Mouse (Mus musculus): ENCODE measurements at regions not wholly inside any gene's neighbourhood (a gene's known extent, or its start where the extent isn't known, plus 50 kb on each side); places are given as distances from the start of the nearest gene placed in this dataset.

DNA sequence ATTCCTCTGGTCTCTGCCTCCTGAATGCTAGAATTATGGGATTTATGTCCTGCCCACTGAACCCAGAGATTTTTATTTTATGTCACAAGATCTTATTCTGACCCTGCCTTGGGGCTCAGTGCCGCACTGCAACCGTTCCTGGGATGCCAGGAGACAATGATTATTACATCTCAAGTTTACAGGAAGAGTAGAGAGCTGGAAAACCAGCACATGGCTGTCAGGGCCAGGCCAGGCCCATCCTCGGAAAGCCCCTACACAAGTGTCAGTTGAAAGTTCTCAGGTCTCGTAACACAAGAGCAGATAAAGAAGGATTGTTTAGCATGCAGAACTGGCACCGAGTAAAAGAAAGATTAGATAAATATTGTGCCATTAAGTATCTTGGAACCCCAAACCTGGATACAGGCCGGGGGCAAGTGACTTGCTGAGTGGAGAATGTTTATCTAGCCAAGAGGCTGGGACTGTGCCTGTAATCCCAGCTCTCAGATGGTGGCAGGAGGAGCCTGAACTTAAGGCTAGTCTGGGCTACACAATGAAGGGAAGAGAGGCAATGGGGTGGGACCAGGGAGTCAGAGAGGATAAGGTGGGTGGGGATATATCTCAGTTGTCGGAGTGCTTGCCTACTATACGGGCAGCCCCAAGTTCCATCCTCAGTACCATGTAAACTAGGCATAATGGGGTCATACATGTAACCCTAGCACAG, 132.3 kb downstream of the Cd24a start:
- no peak for DNase-seq
- intact Hi-C loops (cut with DNase I) = no loop called here

DNA sequence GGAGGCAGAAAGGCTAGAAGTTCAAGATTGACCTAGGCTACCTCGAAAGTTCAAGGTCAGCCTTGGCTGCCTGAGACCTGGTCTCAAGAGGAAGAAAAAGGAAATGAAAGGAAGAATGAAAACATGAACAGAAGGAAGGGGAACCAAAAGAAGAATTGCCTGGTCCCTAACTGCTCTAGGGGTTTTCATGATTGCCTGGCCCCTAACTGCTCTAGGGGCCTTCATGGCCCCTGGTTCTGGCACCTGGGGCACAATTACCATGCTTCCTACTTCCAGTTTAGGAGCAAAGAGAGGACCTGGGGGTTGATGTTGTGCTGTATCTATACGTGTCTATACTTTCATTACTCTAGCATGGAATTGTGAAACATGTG, 132.8 kb downstream of the Cd24a start:
- DNase-seq = no peak
- intact Hi-C loops (cut with DNase I) = no loop called here

DNA sequence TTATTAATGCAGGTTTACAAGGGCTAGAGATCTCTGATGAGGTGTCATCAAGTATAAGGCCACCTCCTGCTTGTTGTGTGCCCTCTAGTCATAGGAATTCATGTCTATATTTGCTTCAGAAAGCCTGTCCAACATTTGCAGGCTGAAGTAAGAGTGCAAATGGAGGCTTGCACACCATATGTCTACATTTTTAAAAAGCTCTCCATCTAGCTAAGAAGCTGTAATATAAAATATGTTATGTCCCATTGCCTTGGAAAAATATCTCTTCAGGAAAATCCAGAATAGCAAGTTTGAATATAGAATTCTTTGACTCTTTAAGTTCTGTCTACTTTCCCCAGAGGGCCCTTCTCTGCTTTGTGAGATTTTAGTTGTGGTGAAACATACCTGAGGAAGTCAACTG, 134.6 kb downstream of the Cd24a start:
- no peak for DNase-seq
- intact Hi-C loops (cut with DNase I) = no loop called here

DNA sequence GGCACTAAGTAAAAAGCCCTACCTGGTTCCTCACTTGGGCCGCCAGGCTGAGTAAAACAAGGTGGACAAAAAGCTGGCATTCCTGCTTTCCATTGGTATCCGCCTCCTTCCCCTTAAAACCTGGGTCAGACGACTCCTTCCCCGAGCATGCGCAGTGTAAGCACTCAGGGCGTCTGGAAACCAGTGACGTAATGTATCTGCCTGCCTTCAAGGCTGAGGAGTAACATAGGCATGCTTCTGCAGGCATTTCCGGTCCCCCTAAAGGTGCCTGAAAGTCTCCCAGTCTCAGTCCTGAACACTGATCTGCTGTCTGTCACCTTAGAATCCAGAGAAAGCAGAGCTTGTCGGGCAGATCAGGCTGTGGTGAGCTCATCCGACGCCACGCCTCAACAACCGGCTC, 140.7 kb downstream of the Cd24a start:
- intact Hi-C loops (cut with DNase I) = no loop called here
- DNase-seq = no peak

DNA sequence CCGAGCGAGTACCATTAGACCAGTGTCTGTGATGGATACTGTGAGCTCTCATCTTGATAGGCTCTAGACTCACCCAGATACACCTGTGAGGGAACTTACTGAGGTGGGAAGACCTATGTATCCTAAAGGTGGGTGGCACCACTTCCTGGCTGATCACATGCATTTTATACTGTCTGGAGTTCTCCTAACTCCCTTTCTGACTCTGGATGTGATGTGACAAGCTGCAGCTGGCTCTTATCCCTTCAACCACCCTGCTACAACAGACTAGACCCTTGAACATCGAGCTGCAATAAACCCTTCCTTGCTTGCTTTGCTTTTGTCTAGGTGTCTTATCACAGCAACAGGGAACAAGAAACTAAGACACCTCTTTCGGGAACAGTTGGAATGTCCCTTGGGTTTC, 143.3 kb downstream of the Cd24a start:
- DNase-seq = no peak
- intact Hi-C loops (cut with DNase I) = no loop called here

DNA sequence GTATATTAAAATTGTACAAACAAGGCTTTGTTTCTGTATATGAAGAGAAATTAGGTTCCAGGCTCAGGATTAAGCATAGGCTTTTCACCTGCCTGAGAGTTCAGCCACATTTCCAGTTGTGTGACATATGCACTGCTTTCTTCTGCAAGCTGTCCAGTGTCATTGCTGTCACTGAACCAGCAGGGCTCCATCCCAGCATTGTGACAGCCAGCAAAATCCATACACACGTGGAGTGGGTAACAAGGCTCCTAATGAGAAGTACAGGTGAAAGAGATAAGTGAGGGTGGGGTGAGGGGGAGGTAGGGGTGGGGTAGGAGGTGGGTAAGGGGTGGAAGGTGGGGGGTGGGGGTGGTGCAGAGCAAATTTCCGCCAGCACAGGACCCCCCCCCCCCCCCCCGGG, 144.1 kb downstream of the Cd24a start:
- DNase-seq = no peak
- intact Hi-C loops (cut with DNase I) = no loop called here

DNA sequence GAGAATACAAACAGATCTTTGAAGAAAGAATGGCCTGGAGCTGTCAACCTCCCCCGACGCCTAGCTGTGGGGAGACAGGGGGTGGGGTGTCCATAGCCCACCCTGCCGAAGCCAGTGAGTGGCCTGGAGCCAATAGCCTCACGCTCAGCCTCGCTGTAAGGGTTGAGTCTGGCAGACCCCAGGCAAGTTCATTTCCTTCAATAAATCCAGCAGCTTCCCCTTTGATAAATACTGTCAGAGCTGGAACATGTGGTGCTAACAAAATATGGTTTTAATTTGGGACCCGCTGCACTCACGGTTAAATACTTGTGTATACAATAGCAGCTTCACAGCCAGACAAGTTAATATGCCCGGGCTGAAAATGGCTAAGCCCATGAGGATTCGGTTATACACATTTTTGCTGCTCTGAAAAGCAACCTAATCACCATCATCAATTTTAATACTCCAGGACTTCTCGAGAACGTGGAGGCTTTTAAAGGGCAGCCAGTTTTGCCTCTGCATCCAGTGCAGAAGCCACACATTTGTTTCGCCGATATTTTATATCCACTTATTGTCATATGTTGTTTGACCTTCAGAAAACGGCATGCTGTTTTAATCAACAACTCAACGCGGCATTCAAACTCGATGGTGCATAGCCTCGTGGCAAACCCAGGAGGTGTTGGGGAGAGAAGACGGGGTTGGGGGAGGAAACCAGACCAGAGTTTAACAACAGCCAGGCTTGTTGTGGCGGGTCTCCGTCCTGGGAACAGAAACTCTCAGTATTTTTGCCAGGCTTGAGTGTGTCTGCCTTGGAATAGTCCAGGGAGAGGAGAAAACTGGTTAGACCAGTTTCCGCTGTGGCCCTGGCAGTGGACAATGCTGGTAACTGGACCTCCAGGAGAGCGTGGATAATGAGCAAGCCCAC, 144.9 kb downstream of the Cd24a start:
- intact Hi-C loops (cut with DNase I) = no loop called here
- DNase-seq = peak; percentile 27

DNA sequence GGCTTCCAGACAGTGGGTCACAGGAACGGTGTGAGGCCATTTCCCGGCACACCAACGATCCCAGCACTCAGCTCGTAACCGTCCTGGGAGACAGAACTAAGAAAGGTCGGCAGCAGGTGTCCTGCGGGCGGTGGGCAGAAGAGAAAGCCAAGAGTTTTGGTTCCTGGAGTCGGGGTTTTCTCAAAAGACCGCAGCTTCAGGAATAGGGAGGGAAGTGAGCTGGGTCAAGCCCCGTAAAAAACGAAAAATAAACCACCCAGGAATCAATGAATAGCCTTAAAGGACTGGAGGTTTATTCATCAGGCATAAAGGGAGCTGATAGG, 145.5 kb downstream of the Cd24a start:
- intact Hi-C loops (cut with DNase I) = no loop called here
- no peak for DNase-seq

DNA sequence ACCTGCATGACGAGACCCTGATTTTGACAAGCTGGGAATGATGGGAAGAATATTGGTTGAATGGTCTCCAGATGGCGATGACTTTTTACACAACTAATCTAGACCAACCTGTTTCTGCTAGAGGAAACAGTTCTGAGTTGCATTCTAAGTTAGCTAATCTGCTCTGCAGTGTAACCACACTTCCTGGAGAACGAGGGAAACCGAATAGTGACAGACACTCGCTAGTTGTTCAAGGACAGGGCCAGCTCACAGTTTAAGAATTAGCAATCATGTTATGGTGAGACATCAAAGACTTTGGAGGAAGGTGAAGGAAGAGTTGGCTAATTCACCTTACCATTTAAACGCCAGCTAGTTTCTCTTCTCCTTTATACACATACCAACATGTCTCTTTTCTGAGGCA, 149.7 kb downstream of the Cd24a start:
- intact Hi-C loops (cut with DNase I) = no loop called here
- no peak for DNase-seq

DNA sequence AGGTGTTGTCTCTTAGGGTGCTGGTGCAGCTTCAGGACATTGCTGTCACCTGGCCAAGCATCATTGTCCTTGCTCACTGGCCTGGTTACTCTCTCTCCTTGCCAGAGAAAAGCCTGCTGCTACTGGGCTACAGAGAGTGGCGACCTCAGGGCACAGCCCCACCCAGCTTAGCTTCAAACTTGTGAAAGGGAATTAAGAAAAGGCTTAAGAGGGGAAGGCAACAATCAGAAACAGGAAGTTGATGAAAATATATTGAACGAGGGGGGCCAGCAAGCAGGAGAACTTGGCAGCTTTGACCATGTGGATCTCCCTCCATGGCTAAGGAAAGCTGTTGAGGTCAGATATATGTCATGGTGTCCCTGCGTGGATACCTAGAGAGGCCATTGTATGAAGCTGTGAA, 151.1 kb downstream of the Cd24a start:
- no peak for DNase-seq
- intact Hi-C loops (cut with DNase I) = no loop called here

DNA sequence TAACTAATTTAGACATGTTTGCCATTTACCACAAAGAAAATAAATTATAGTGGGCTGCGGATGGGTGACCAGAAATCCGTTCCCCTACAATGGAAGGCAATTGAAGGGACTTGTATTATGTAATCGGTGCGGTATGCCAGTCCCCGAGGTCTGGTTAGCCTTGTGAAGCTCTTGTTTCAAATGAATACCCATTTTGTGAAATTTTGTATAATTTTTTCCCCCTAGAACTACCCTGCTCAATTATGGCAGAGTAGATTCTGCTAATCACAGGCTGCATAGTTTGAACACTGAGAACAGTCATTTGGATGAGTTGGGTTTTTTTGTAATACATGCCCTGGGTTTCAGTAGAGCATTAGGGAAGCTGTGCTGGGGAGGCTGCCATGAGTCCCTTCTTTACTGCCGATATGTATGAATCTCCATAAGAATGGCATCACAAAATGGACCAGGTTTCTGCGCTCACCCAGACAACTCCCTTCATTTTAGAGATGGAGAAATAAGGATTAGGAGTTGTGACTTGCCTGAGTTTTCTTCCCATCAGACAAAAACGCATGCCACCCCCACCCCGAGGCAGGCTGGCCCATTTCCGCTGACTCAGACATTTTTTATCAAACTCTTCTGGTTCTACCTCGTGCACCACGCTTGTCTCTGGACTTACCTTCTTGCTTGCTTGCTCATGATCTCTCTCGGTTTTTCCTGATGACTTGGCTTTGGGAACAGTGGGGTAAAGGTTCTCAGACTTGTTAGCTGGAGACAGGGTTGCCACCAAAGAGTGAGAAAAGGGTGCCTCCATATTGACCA, 155.7 kb downstream of the Cd24a start:
- no peak for DNase-seq
- intact Hi-C loops (cut with DNase I) = loop anchor here (10.0 kb wide), 1 partner anchor 159 kb away; the partner anchor contains the start of gene Cd24a

DNA sequence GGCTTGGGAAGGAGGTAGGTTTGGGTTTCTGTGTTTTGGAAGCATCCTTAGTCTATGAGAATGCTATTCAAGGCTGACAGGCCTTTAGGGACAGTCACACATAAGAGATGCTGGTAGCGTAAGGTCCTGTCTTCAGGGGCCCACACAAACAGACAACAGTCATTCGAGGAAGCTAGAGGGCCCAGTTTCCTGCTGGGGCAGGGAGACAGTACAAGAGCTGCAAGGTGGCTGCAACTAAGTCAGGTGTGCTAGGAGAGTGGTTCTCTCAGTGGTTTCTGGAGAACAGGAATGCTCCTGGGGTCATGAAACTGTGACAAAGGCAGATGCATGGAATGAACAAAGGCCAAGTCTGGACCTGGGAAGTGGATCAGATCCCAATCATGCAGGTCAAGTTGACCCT, 161.1 kb downstream of the Cd24a start:
- intact Hi-C loops (cut with DNase I) = loop anchor here (10.0 kb wide), 1 partner anchor 164 kb away; the partner anchor contains the start of gene Cd24a
- DNase-seq = no peak

DNA sequence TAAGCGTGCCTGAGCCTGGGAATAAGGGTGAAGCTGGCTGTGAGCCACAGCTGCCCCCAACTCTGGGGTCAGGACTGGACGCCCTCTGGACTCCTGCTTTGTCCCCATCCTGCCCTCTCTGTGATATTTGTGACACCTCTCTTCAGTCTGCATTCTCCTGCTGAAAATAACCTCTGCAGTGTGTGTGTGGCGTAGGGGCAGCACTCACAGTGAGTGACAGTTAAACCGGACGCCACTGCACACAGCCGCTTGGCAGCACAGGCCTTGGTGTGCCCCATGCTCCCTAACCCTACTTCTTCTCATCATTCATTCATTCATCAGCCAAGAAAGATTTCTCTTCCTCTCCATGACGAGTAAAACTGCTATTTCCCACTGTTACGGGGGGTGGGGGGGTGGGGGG, 161.6 kb downstream of the Cd24a start:
- DNase-seq = no peak
- intact Hi-C loops (cut with DNase I) = loop anchor here (10.0 kb wide), 1 partner anchor 165 kb away; the partner anchor contains the start of gene Cd24a

DNA sequence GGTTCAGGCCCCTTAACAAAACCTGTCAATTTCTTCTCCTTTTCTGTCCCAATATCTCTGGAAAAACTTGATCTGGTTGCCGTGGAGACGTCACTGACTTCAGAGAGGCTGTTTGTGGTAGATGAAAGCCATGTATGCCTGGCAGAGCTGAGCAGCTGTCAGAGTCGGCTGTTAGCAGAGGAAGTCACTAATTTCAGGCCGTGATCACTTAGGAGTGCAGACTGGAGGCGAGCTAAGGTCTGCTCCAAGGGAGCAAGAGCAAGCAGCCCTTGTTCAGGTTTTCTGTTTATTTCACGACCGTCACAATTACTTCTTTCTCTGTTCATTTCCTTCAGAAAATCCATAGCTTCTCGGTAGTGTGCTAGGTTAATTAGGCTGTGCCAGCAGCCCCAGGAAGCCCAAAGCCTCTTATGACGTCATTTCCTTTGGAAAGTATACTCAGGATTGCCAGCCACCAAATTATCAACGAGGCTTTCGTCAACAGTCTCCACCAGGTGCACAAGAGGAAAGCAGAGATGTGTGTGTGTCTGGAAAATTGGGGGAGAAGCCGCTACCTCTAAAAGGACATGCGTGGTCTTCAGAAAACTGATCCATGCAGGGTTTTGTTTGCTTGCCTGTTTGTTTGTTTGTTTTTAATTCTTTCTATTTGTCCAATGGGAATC, 161.2 kb downstream of the Qrsl1 start:
- intact Hi-C loops (cut with DNase I) = no loop called here
- no peak for DNase-seq

DNA sequence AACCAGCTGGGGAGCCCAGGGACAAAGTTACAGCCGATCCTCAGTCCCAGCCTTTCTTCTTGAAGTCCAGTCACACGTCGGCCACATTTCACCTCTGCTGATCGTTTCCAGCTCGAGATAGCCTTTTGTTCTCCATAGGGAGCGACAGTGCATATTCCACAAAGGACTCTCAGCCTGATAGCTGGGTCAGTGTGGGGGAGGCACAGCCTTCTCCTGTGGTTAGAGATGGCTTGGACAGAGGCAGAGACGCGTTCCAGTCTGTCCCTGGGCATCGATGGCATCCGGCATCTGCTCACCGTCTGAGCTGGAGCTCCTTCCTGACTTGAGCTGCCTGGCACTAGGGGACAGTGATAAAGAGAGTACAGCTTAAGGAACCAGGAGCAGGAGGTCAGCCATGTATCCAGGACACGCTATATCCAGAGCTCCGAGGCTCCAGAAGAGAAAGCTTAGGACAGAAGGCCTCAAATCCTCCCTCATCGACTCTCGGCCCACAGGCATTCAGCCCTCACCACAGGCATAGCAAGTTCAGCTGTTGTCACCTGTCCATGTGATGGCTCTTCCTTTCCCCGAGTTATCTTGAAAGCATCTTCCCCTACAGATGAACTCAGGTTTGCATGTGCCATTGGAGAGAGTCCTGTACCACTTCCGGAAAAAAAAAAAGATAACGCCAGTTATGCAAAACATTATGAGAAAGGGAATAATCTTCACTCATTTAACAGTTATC, 160.0 kb downstream of the Qrsl1 start:
- intact Hi-C loops (cut with DNase I) = no loop called here
- no peak for DNase-seq

DNA sequence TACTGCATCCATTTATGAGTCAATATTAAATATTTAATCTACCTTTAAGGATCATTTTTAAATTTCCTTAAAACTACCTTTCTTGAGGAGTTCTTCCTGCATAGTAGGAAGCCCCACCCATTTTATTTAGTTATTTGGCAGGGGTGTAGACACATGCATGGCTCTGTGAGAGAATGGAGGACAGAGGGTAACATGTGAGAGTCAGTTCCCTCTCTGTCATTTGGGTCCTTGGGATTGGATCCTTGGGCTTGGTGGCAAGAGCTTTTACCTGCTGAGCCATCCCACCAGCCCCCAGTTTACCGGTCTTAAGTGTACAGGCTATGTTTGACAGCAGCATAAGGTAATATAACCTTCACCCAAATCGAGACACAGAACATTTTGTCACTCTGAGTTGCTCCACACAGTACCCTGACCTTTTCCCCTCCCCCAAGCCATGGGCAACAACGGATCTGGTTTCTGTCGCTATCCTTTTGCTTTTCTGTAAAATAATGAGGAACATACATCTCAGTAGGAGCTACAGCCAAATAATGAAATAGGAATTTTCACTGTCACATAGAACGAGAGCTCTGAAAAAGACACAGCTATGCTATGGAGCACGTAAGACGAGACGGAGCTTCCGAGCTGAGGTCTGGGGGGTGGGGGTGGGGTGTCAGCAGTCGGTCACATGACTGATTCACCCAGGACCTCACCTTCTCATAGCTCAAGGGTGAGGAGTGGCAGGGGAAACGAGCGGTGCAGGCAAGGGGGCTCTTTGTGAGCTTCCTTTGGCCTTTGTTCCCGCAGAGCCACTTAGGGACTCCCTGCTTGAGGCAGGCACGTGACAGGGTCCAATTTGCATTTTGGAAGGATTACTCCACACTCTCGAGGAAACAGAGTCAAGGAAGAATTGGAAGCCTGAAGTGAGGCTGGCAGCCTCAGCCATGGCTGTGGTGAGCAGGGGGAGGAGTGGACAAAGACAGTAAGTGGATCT, 159.2 kb downstream of the Qrsl1 start:
- intact Hi-C loops (cut with DNase I) = no loop called here
- no peak for DNase-seq

DNA sequence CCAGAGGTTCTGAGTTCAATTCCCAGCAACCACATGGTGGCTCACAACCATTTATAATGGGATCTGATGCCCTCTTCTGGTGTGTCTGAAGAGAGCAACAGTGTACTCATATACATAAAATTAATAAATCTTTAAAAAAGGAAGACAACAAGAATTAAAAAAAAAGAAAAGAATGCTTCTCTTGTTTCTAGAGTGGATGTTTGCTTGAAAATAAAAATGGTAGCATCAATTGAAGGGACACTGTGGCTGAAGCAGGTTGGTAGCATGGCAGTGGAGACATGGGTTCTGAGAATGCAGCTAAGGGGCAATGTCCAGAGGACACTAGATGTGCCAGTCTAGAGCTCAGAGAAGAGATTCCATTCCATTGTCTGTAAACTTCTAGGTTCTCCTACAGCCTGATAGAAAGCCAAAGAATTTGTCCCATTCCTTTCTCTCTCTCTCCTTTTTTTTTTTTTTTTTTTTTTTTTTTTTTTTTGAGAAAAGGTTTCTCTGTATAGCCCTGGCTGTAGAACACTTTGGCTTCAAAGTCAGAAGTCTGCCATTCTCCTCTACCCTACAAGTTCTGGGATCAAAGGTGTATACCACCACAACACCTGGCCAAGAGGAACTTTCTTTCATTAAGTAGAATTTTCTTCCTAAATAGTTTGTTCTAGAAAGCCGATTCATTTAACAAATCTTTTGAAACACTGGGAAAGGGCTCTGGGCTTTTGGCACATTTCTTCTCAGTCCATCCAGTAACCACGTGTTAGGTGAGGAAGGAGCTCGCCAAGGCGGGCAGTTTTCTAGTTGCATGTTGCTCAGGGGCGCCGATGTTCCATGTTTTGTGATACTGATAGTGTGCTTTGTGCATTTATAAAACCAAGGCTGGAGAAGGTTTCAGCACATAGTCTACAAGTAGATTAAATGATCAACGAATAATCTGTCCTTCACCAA, 158.1 kb downstream of the Qrsl1 start:
- no peak for DNase-seq
- intact Hi-C loops (cut with DNase I) = no loop called here

Data from left cerebral cortex, postnatal 4 days (tissue).